ENCODE assay signal across 31 mouse cellular contexts in the genomic region with DNA sequence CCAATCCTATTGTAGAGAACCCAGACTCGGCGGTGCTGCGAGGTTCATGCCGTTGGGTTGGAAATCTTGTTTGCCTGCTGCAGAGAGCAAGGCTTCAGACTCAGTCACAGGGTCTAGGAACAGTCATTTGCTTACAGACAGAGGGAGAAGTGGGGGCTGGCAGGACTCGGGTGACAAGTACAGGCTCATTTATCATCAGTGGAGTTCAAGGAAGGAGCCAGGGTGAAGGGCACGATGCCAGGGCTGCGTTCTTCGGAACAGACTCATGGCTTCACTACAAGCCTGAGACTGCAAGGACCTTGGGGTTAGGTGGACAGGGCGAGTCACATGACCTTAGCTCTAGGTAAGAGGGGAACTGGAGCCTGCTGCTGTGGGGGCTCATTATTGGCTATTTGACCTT.
A peak's percentile ranks its signal among the peaks of the same experiment; 100 is the strongest.
DNase-seq lines count a peak whose midpoint lies in the region; ATAC-seq and TF ChIP-seq lines count a peak whose summit lies in the region.
"Had no signal": no experiment of that assay in that cellular context is flagged by ENCODE, and none has a peak within 500 bp of the region (broad histone marks: within the 10 kb centered on the region; RNA-seq: fewer than 3 reads in every experiment).

No protein-coding gene starts in this region.

- no peak for TF ChIP-seq CTCF in hindbrain, postnatal 0 days (IDR thresholded peaks at IDR 0.05; ENCODE audit: low read depth)

- peaks cover 24% of the 10 kb centered on the region for H3K4me1 ChIP-seq in hindbrain, embryonic 10.5 days (replicated peaks)
- no peaks in the 10 kb centered on the region for H3K4me1 ChIP-seq in hindbrain, postnatal 0 days (ENCODE audit: insufficient read depth, low read length)
- H3K4me1 ChIP-seq in neural tube, embryonic 15.5 days: no peaks in the 10 kb centered on the region
- H3K4me1 ChIP-seq: embryonic facial prominence, embryonic 15.5 days; limb, embryonic 13.5 days; megakaryocyte, embryonic 14.5 days; neural tube, embryonic 12.5 days had no signal

- WGBS in hindbrain, embryonic 10.5 days: 81% methylated on average over 9 of the region's 9 CpGs
- WGBS in hindbrain, postnatal 0 days: 78% methylated on average over 9 of the region's 9 CpGs
- 84% methylated on average over 9 of the region's 9 CpGs for WGBS in neural tube, embryonic 15.5 days

- DNase-seq in hindbrain, embryonic 10.5 days (ENCODE audit: low spot score): no peak
- no peak for DNase-seq in hindbrain, postnatal 0 days (ENCODE audit: low spot score)
- no peak for DNase-seq in neural tube, embryonic 10.5 days (ENCODE audit: extremely low spot score, low spot score)
- peak; percentile 87 for DNase-seq in adrenal gland, adult 2 months
- DNase-seq in adrenal gland, postnatal 25 days: peak; percentile 82
- DNase-seq in urinary bladder, postnatal 10 days (ENCODE audit: low spot score): no peak
- DNase-seq: B cell, adult 2 months; cerebellum, adult 11 months; cerebellum, adult 9-11 months; forebrain, postnatal 0 days; gastrocnemius, postnatal 14 days; heart, adult 18-20 months; heart, postnatal 4 days; kidney, adult 11 months; kidney, postnatal 14 days; liver, postnatal 0 days; lung, postnatal 4 days had no signal

- H3K4me3 ChIP-seq in hindbrain, embryonic 10.5 days: no peak overlapping the region
- H3K4me3 ChIP-seq in hindbrain, postnatal 0 days (ENCODE audit: low read length): no peak overlapping the region
- H3K4me3 ChIP-seq in neural tube, embryonic 15.5 days (replicated peaks): no peak overlapping the region
- H3K4me3 ChIP-seq: embryonic facial prominence, embryonic 10.5 days; embryonic facial prominence, embryonic 15.5 days; forebrain, embryonic 12.5 days; left cerebral cortex, adult 2 months; limb, embryonic 13.5 days; megakaryocyte, embryonic 14.5 days; midbrain, embryonic 15.5 days; neural tube, embryonic 12.5 days had no signal

- H3K36me3 ChIP-seq in hindbrain, embryonic 10.5 days: no peaks in the 10 kb centered on the region
- H3K36me3 ChIP-seq in hindbrain, postnatal 0 days (ENCODE audit: insufficient read depth, low read length): no peaks in the 10 kb centered on the region
- no peaks in the 10 kb centered on the region for H3K36me3 ChIP-seq in neural tube, embryonic 15.5 days
- H3K36me3 ChIP-seq: embryonic facial prominence, embryonic 10.5 days; embryonic facial prominence, embryonic 15.5 days; forebrain, embryonic 12.5 days; limb, embryonic 13.5 days; midbrain, embryonic 15.5 days; neural tube, embryonic 12.5 days had no signal

- H3K27me3 ChIP-seq in hindbrain, embryonic 10.5 days (ENCODE audit: insufficient read depth, poor library complexity, severe bottlenecking): no peaks in the 10 kb centered on the region
- H3K27me3 ChIP-seq in hindbrain, postnatal 0 days (ENCODE audit: insufficient read depth, low read length): no peaks in the 10 kb centered on the region
- H3K27me3 ChIP-seq in neural tube, embryonic 15.5 days (replicated peaks): no peaks in the 10 kb centered on the region
- H3K27me3 ChIP-seq: embryonic facial prominence, embryonic 15.5 days; forebrain, embryonic 12.5 days; limb, embryonic 13.5 days; megakaryocyte, embryonic 14.5 days; midbrain, embryonic 15.5 days; neural tube, embryonic 12.5 days had no signal

- no peak for ATAC-seq in hindbrain, postnatal 0 days
- 0 out of 2 replicates have a peak, but pooled peaks have one; percentile 14 for ATAC-seq in neural tube, embryonic 15.5 days (ENCODE audit: low FRiP score)
- ATAC-seq in inflammation-experienced regulatory T-cells, adult 6 months: no peak
- ATAC-seq: activated CD4-positive, CD25-positive, alpha-beta regulatory T cell, adult 4 months; forebrain, postnatal 0 days; liver, postnatal 0 days; lung, postnatal 0 days; midbrain, embryonic 15.5 days had no signal

- H3K27ac ChIP-seq in hindbrain, embryonic 10.5 days: 0 out of 2 replicates have a peak overlapping the region, but pooled peaks have one; percentile 42
- H3K27ac ChIP-seq in hindbrain, postnatal 0 days: no peak overlapping the region
- H3K27ac ChIP-seq in neural tube, embryonic 15.5 days (replicated peaks): no peak overlapping the region
- H3K27ac ChIP-seq: embryonic facial prominence, embryonic 10.5 days; embryonic facial prominence, embryonic 15.5 days; limb, embryonic 13.5 days; midbrain, embryonic 15.5 days; neural tube, embryonic 12.5 days had no signal

- H3K9ac ChIP-seq in hindbrain, postnatal 0 days (replicated peaks; ENCODE audit: low read length): no peak overlapping the region
- H3K9ac ChIP-seq in neural tube, embryonic 15.5 days (replicated peaks): no peak overlapping the region
- H3K9ac ChIP-seq: embryonic facial prominence, embryonic 15.5 days; forebrain, embryonic 12.5 days; forebrain, postnatal 0 days; limb, embryonic 13.5 days; liver, postnatal 0 days; midbrain, embryonic 15.5 days; neural tube, embryonic 12.5 days had no signal

- H3K9me3 ChIP-seq in hindbrain, embryonic 10.5 days: no peaks in the 10 kb centered on the region
- no peaks in the 10 kb centered on the region for H3K9me3 ChIP-seq in hindbrain, postnatal 0 days (ENCODE audit: low read length)
- no peaks in the 10 kb centered on the region for H3K9me3 ChIP-seq in neural tube, embryonic 15.5 days (replicated peaks)
- H3K9me3 ChIP-seq: embryonic facial prominence, embryonic 10.5 days; embryonic facial prominence, embryonic 15.5 days; forebrain, embryonic 12.5 days; limb, embryonic 13.5 days; midbrain, embryonic 15.5 days; neural tube, embryonic 12.5 days had no signal

- no peak overlapping the region for H3K4me2 ChIP-seq in hindbrain, postnatal 0 days (ENCODE audit: low read depth, low read length)
- no peak overlapping the region for H3K4me2 ChIP-seq in neural tube, embryonic 15.5 days
- H3K4me2 ChIP-seq: embryonic facial prominence, embryonic 15.5 days; forebrain, embryonic 12.5 days; heart, embryonic 11.5 days; limb, embryonic 13.5 days; liver, embryonic 11.5 days; midbrain, embryonic 15.5 days; neural tube, embryonic 12.5 days had no signal

Comparison
In these comparisons a context has a peak if more than half of its experiments do, and no peak if none do; other contexts are left out.
1. DNase-seq: peak in adrenal gland, adult 2 months (single experiment) and adrenal gland, postnatal 25 days (single experiment); none in hindbrain, embryonic 10.5 days (single experiment), hindbrain, postnatal 0 days (single experiment), neural tube, embryonic 10.5 days (single experiment) and urinary bladder, postnatal 10 days (single experiment).